Mouse (Mus musculus) macrophage (primary cell): ENCODE measurements around the gene Hivep1. TPM values are rescaled to one million over a fixed set of nuclear protein-coding genes. Genes with fewer than 3 reads are reported as not detected.

Experiments
- H3K27ac ChIP-seq: fragments of 350-480 bp; formaldehyde crosslinking; 2 replicates; pipeline ENCODE4 v1.9.0; 2021
- H3K36me3 ChIP-seq: fragments of 350-480 bp; formaldehyde crosslinking; 2 replicates; pipeline ENCODE4 v1.9.0; 2021; ENCODE audit errors: inconsistent target
- H3K4me3 ChIP-seq: fragments of 350-480 bp; formaldehyde crosslinking; 2 replicates; pipeline ENCODE4 v1.9.0; 2021; ENCODE audit errors: inconsistent target
- H3K79me2 ChIP-seq: fragments of 350-480 bp; formaldehyde crosslinking; 2 replicates; pipeline ENCODE4 v1.9.0; 2021; ENCODE audit errors: inconsistent target
- WGBS: methylation state at CpG from one replicate; pipeline ENCODE4 v1.1.7; 2026; ENCODE audit warnings: inconsistent platforms; ENCODE audit not compliant: missing documents; 5-methylcytosine and 5-hydroxymethylcytosine counted together
- polyA plus RNA-seq: library from polyadenylated mRNA; stranded (reverse); fragments of 250-400 nt; gene quantifications from 3 replicates; pipeline ENCODE4 v1.2.4, GENCODE M21; 2018; ENCODE audit warnings: inconsistent platforms

Hivep1 gene
- polyA plus RNA-seq, 1 experiment from 2014 or later = 16.9 TPM

- H3K4me3 ChIP-seq = no peak overlapping the region
- 72% methylated on average over 3 of the region's 3 CpGs for WGBS
- peaks cover 22% of the 10 kb centered on the region; the same call in 1 of the 2 replicates for H3K36me3 ChIP-seq
Measured at GRCm38 (mm10) chr13:42054138-42054537, 2.3 kb downstream of the Hivep1 start.

GRCm38 (mm10) chr13:42056712-42057332, 5.0 kb downstream of the Hivep1 start:
- Histone ChIP-seq H3K79me2 (peaks cover 20% of the 10 kb centered on the region; the same call in 1 of the 2 replicates), H3K27ac (no peak overlapping the region), H3K36me3 (peaks cover 22% of the 10 kb centered on the region; the same call in 1 of the 2 replicates), H3K4me3 (no peak overlapping the region)
- WGBS = 100% methylated on average over 2 of the region's 2 CpGs

More at GRCm38 (mm10) chr13:42054138-42054537, 2.3 kb downstream of the Hivep1 start:
- H3K27ac ChIP-seq = no peak overlapping the region
- peaks cover 20% of the 10 kb centered on the region; the same call in 1 of the 2 replicates for H3K79me2 ChIP-seq

- H3K4me3 ChIP-seq = no peak overlapping the region
- peaks cover 5% of the 10 kb centered on the region; the same call in 1 of the 2 replicates for H3K79me2 ChIP-seq
- 19% methylated on average over 10 of the region's 10 CpGs for WGBS
- H3K36me3 ChIP-seq = peaks cover 14% of the 10 kb centered on the region; the same call in 1 of the 2 replicates
- H3K27ac ChIP-seq = no peak overlapping the region
Measured at GRCm38 (mm10) chr13:42060846-42061630, 9.2 kb downstream of the Hivep1 start.

- Histone ChIP-seq H3K27ac (no peak overlapping the region), H3K79me2 (peaks cover 14% of the 10 kb centered on the region; the same call in 1 of the 2 replicates), H3K36me3 (no peaks in the 10 kb centered on the region), H3K4me3 (no peak overlapping the region)
Measured at GRCm38 (mm10) chr13:42064257-42064656, 12.4 kb downstream of the Hivep1 start.

- WGBS = 94% methylated on average over 4 of the region's 4 CpGs
- H3K27ac ChIP-seq = no peak overlapping the region
- no peak overlapping the region for H3K4me3 ChIP-seq
- H3K36me3 ChIP-seq = no peaks in the 10 kb centered on the region
- H3K79me2 ChIP-seq = peaks cover 28% of the 10 kb centered on the region; the same call in 1 of the 2 replicates
Measured at GRCm38 (mm10) chr13:42070236-42070635, 18.4 kb downstream of the Hivep1 start.

- Histone ChIP-seq H3K79me2 (peaks cover 25% of the 10 kb centered on the region; the same call in 1 of the 2 replicates), H3K36me3 (no peaks in the 10 kb centered on the region), H3K27ac (no peak overlapping the region), H3K4me3 (no peak overlapping the region)
- WGBS = 47% methylated on average over 6 of the region's 6 CpGs
Measured at GRCm38 (mm10) chr13:42071011-42071410, 19.2 kb downstream of the Hivep1 start.

- Histone ChIP-seq H3K27ac (no peak overlapping the region), H3K4me3 (no peak overlapping the region), H3K36me3 (no peaks in the 10 kb centered on the region), H3K79me2 (peaks cover 23% of the 10 kb centered on the region; the same call in 1 of the 2 replicates)
- WGBS = 27% methylated on average over 6 of the region's 6 CpGs
Measured at GRCm38 (mm10) chr13:42073285-42073684, 21.5 kb downstream of the Hivep1 start.

GRCm38 (mm10) chr13:42075546-42075945, 23.7 kb downstream of the Hivep1 start:
- no peak overlapping the region for H3K4me3 ChIP-seq
- no peaks in the 10 kb centered on the region for H3K36me3 ChIP-seq
- WGBS = 89% methylated on average over 5 of the region's 5 CpGs
- no peak overlapping the region for H3K27ac ChIP-seq
- H3K79me2 ChIP-seq = peaks cover 16% of the 10 kb centered on the region; the same call in 1 of the 2 replicates

GRCm38 (mm10) chr13:42076751-42077302, 25.0 kb downstream of the Hivep1 start:
- 96% methylated on average over 5 of the region's 5 CpGs for WGBS
- no peak overlapping the region for H3K27ac ChIP-seq
- peaks cover 16% of the 10 kb centered on the region; the same call in 1 of the 2 replicates for H3K79me2 ChIP-seq
- no peaks in the 10 kb centered on the region; the same call in 1 of the 2 replicates for H3K36me3 ChIP-seq
- H3K4me3 ChIP-seq = no peak overlapping the region

- H3K4me3 ChIP-seq = no peak overlapping the region
- H3K79me2 ChIP-seq = peaks cover 16% of the 10 kb centered on the region; the same call in 1 of the 2 replicates
- no peak overlapping the region for H3K27ac ChIP-seq
- 79% methylated on average over 3 of the region's 3 CpGs for WGBS
- no peaks in the 10 kb centered on the region; the same call in 1 of the 2 replicates for H3K36me3 ChIP-seq
Measured at GRCm38 (mm10) chr13:42077629-42078028, 25.8 kb downstream of the Hivep1 start.

- Histone ChIP-seq H3K4me3 (no peak overlapping the region), H3K36me3 (no peaks in the 10 kb centered on the region; the same call in 1 of the 2 replicates), H3K79me2 (peaks cover 1% of the 10 kb centered on the region; the same call in 1 of the 2 replicates), H3K27ac (no peak overlapping the region)
- 93% methylated on average over 10 of the region's 10 CpGs for WGBS
Measured at GRCm38 (mm10) chr13:42080131-42080916, 28.5 kb downstream of the Hivep1 start.

GRCm38 (mm10) chr13:42088339-42088738, 36.5 kb downstream of the Hivep1 start:
- H3K27ac ChIP-seq = no peak overlapping the region
- no peak overlapping the region for H3K4me3 ChIP-seq
- 60% methylated on average over 5 of the region's 5 CpGs for WGBS
- no peaks in the 10 kb centered on the region for H3K36me3 ChIP-seq
- peaks cover 5% of the 10 kb centered on the region; the same call in 1 of the 2 replicates for H3K79me2 ChIP-seq

GRCm38 (mm10) chr13:42089025-42089424, 37.2 kb downstream of the Hivep1 start:
- 63% methylated on average over 8 of the region's 8 CpGs for WGBS
- Histone ChIP-seq H3K79me2 (peaks cover 5% of the 10 kb centered on the region; the same call in 1 of the 2 replicates), H3K4me3 (no peak overlapping the region), H3K36me3 (no peaks in the 10 kb centered on the region), H3K27ac (no peak overlapping the region)

- no peaks in the 10 kb centered on the region for H3K36me3 ChIP-seq
- H3K27ac ChIP-seq = no peak overlapping the region
- 79% methylated on average over 5 of the region's 5 CpGs for WGBS
- H3K4me3 ChIP-seq = no peak overlapping the region
- H3K79me2 ChIP-seq = peaks cover 5% of the 10 kb centered on the region; the same call in 1 of the 2 replicates
Measured at GRCm38 (mm10) chr13:42090751-42091150, 38.9 kb downstream of the Hivep1 start.
